In genomic region chr11:95834742-95835710, GRCm38 (mm10) we compare ENCODE assay signal across 8 mouse cellular contexts. TPM values are rescaled to one million over a fixed set of nuclear protein-coding genes. Genes with fewer than 3 reads are reported as not detected.
A peak's percentile ranks its signal among the peaks of the same experiment; 100 is the strongest.
DNase-seq lines count a peak whose midpoint lies in the region; ATAC-seq and TF ChIP-seq lines count a peak whose summit lies in the region.

No protein-coding gene starts in this region.

- peaks cover 16% of the 10 kb centered on the region for H3K9me3 ChIP-seq in erythroblast, embryonic 14.5 days (ENCODE audit: control insufficient read depth, low read length)
- no peaks in the 10 kb centered on the region for H3K9me3 ChIP-seq in stomach, embryonic 16.5 days (replicated peaks; ENCODE audit: control insufficient read depth, low read length)
- H3K9me3 ChIP-seq in stomach, postnatal 0 days (ENCODE audit: control insufficient read depth, low read length): no peaks in the 10 kb centered on the region

- no peak for TF ChIP-seq EP300 in stomach, postnatal 0 days (optimal IDR thresholded peaks at IDR 0.05)

- no peak for DNase-seq in stomach, postnatal 0 days (ENCODE audit: low spot score)
- peak; percentile 50 for DNase-seq in lung, postnatal 10 days
- DNase-seq in ovary, postnatal 14 days (ENCODE audit: low spot score): no peak
- no peak for DNase-seq in yolk sac, embryonic 10.5 days (ENCODE audit: low spot score)
- DNase-seq in cerebellum, postnatal 36 days: no peak

- H3K27me3 ChIP-seq in erythroblast, embryonic 14.5 days (ENCODE audit: control insufficient read depth): peaks cover 60% of the 10 kb centered on the region
- peaks cover 48% of the 10 kb centered on the region for H3K27me3 ChIP-seq in stomach, embryonic 16.5 days (ENCODE audit: control insufficient read depth, insufficient read depth, low read length)
- peaks cover 8% of the 10 kb centered on the region; the same call in 1 of the 2 replicates for H3K27me3 ChIP-seq in stomach, postnatal 0 days (ENCODE audit: control insufficient read depth, insufficient read depth, low read length)

- ATAC-seq in erythroblast, adult 5-6 weeks (replicated peaks; ENCODE audit: low FRiP score, poor library complexity, severe bottlenecking): no peak
- ATAC-seq in stomach, embryonic 16.5 days (ENCODE audit: insufficient read depth, low FRiP score): no peak
- no peak for ATAC-seq in stomach, postnatal 0 days (ENCODE audit: low FRiP score, low TSS enrichment)

- peak overlapping the region; percentile 4; the same call in 1 of the 2 replicates for H3K4me2 ChIP-seq in stomach, embryonic 16.5 days (ENCODE audit: low read depth, low read length)
- H3K4me2 ChIP-seq in stomach, postnatal 0 days (replicated peaks; ENCODE audit: low read depth): no peak overlapping the region

- peaks cover 62% of the 10 kb centered on the region for H3K4me1 ChIP-seq in erythroblast, embryonic 14.5 days (ENCODE audit: control insufficient read depth)
- H3K4me1 ChIP-seq in stomach, embryonic 16.5 days (ENCODE audit: control insufficient read depth, insufficient read depth, low read length): peaks cover 43% of the 10 kb centered on the region
- peaks cover 5% of the 10 kb centered on the region for H3K4me1 ChIP-seq in stomach, postnatal 0 days (replicated peaks; ENCODE audit: control insufficient read depth, insufficient read depth)

- H3K4me3 ChIP-seq in erythroblast, embryonic 14.5 days (replicated peaks): peak overlapping the region; percentile 31
- no peak overlapping the region for H3K4me3 ChIP-seq in stomach, embryonic 16.5 days (replicated peaks; ENCODE audit: low read length)
- H3K4me3 ChIP-seq in stomach, postnatal 0 days (ENCODE audit: low read depth, low read length): no peak overlapping the region

- WGBS in stomach, embryonic 16.5 days: 28% methylated on average over 15 of the region's 15 CpGs
- 24% methylated on average over 15 of the region's 15 CpGs for WGBS in stomach, postnatal 0 days

- no peak for TF ChIP-seq CTCF in stomach, postnatal 0 days (IDR thresholded peaks at IDR 0.05; ENCODE audit: low read depth)

- H3K27ac ChIP-seq in stomach, embryonic 16.5 days (ENCODE audit: low read length): no peak overlapping the region; the same call in 1 of the 2 replicates
- no peak overlapping the region for H3K27ac ChIP-seq in stomach, postnatal 0 days (replicated peaks)

- H3K9ac ChIP-seq in stomach, embryonic 16.5 days (ENCODE audit: low read length): no peak overlapping the region
- H3K9ac ChIP-seq in stomach, postnatal 0 days (ENCODE audit: low read length): no peak overlapping the region

- peaks cover 30% of the 10 kb centered on the region for H3K36me3 ChIP-seq in erythroblast, embryonic 14.5 days (ENCODE audit: control insufficient read depth)
- no peaks in the 10 kb centered on the region for H3K36me3 ChIP-seq in stomach, embryonic 16.5 days (ENCODE audit: control insufficient read depth, insufficient read depth, low read length)
- H3K36me3 ChIP-seq in stomach, postnatal 0 days (ENCODE audit: control insufficient read depth, insufficient read depth, low read length): 0 out of 2 replicates have a peak, but pooled peaks cover 2% of the 10 kb centered on the region

RNA-seq across cellular contexts. Expression of gene Gngt2, which starts 2.0 kb away (rescaled TPM):
- 0.18 and 0.59 TPM in 2 replicates for polyA plus RNA-seq in erythroblast, embryonic 14.5 days (2012)
- 9.8 and 15.0 TPM in 2 replicates for total RNA-seq in erythroblast, adult 5-6 weeks (2015; ENCODE audit: low replicate concordance)
- total RNA-seq in erythroblast, adult 5-6 weeks (2017; ENCODE audit: low replicate concordance): 9.4 and 13.0 TPM in 2 replicates
- polyA plus RNA-seq in stomach, embryonic 16.5 days (2015; fragmentation: Nextera tagmentation; extraction: Ambion mirVana): 16.1 and 18.2 TPM in 2 replicates
- polyA plus RNA-seq in stomach, postnatal 0 days (2015; fragmentation: Nextera tagmentation; extraction: Ambion mirVana): 11.1 and 12.5 TPM in 2 replicates

RNA-seq across cellular contexts. Expression of gene Abi3, which starts 7.2 kb away (rescaled TPM):
- polyA plus RNA-seq in erythroblast, embryonic 14.5 days (2012): 0.61 and 1.0 TPM in 2 replicates
- 4.8 and 6.7 TPM in 2 replicates for total RNA-seq in erythroblast, adult 5-6 weeks (2015; ENCODE audit: low replicate concordance)
- total RNA-seq in erythroblast, adult 5-6 weeks (2017; ENCODE audit: low replicate concordance): 3.5 and 5.5 TPM in 2 replicates
- 9.7 and 9.9 TPM in 2 replicates for polyA plus RNA-seq in stomach, embryonic 16.5 days (2015; fragmentation: Nextera tagmentation; extraction: Ambion mirVana)
- 3.6 and 4.2 TPM in 2 replicates for polyA plus RNA-seq in stomach, postnatal 0 days (2015; fragmentation: Nextera tagmentation; extraction: Ambion mirVana)

RNA-seq across cellular contexts. Expression of gene Phospho1, which starts 10.7 kb away (rescaled TPM):
- 161 and 210 TPM in 2 replicates for polyA plus RNA-seq in erythroblast, embryonic 14.5 days (2012)
- 71.9 and 86.1 TPM in 2 replicates for total RNA-seq in erythroblast, adult 5-6 weeks (2015; ENCODE audit: low replicate concordance)
- 54.2 and 57.9 TPM in 2 replicates for total RNA-seq in erythroblast, adult 5-6 weeks (2017; ENCODE audit: low replicate concordance)
- polyA plus RNA-seq in stomach, embryonic 16.5 days (2015; fragmentation: Nextera tagmentation; extraction: Ambion mirVana): 0.54 and 0.94 TPM in 2 replicates
- polyA plus RNA-seq in stomach, postnatal 0 days (2015; fragmentation: Nextera tagmentation; extraction: Ambion mirVana): 0.40 and 0.45 TPM in 2 replicates

Comparison
In these comparisons a context has a peak if more than half of its experiments do, and no peak if none do; other contexts are left out.
1. RNA of gene Phospho1, which starts 10.7 kb away (polyA plus RNA-seq): 161 to 210 TPM in erythroblast, embryonic 14.5 days; 0.54 to 0.94 TPM in stomach, embryonic 16.5 days and 0.40 to 0.45 TPM in stomach, postnatal 0 days; every median in the first group is over 10 times any median in the second.